Mouse (Mus musculus): Measurements from ENCODE around the gene Olfr1193.
"Not testable (repeated sequence)": the region's sequence is repeated elsewhere in the genome, so short reads cannot be mapped to it uniquely, and the experiment has no call there.

Gene Olfr1193

GRCm38 (mm10) chr2:88675328-88675727 lies at the start of gene Olfr1193:
Olfr1193 (plus strand) TSS chr2:88675628.
- not testable (repeated sequence) for DNase-seq (ENCODE audit: low spot score in 2 of 2)

- DNase-seq (ENCODE audit: low spot score in 2 of 2): not testable (repeated sequence)
Observed at GRCm38 (mm10) chr2:88640242-88640641, 35.2 kb upstream of the Olfr1193 start, which contains the start of gene Olfr1191-ps1. Olfr1191-ps1 (plus strand) TSS chr2:88640542.

DNA sequence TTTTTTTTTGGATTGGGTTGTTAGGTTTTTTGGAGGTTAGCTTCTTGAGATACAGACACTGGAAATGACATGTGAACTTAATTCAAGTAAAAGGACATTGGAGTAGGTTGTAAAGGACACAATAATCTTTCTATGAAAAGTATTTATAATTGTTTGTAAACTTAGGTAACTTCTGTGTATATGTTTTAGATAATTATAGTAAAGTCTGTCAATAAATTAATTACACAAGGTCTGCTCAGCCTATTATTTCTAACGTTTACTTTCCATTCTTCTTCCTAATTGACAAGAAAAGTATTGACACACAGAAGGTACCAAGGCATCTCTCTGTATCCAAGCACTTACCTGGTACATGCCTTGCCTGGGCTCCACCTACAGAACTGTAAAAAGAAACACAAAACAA lies 27.2 kb upstream of the Olfr1193 start, which contains the start of gene Olfr1192-ps1:
TSS of gene Olfr1192-ps1 (plus strand) at position 301 of the 400 bp plus-strand sequence.
- DNase-seq (ENCODE audit: low spot score in 2 of 2): no peak

- DNase-seq (ENCODE audit: low spot score in 2 of 2): no peak
Observed at GRCm38 (mm10) chr2:88689087-88689486, 13.7 kb downstream of the Olfr1193 start, which contains the start of gene Olfr1195. Olfr1195 (minus strand) TSS chr2:88689187.

DNA sequence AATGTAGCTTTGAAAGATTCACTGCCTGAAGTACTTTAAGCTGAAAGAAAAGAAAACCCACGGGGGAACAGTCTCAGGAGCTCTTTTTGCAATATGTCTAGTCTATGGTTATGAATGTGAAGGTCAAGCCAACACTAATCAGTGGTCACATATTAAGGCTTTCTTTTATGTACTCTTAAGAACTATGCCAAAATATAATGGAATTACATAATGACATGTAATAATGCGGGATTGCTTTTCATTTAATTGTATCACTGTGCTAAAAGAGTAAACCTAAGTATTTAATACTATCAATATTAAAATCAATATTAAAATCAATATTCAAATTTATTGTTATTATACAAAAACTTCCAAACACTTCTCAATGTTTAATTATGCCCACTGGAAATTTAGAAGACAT lies 29.1 kb downstream of the Olfr1193 start, which contains the start of gene Olfr1196:
TSS of gene Olfr1196 (minus strand) at position 101 of the 400 bp plus-strand sequence.
- DNase-seq (ENCODE audit: low spot score in 2 of 2): no peak
